Mouse (Mus musculus) midbrain, embryonic 15.5 days (tissue): ENCODE results near the gene Bahcc1. TPM values are rescaled to one million over a fixed set of nuclear protein-coding genes. Genes with fewer than 3 reads are reported as not detected.
A peak's percentile ranks its signal among the peaks of the same experiment; 100 is the strongest.

ENCODE experiments used
- ATAC-seq: fragments of 200-750 bp; cut with Nextera tagmentation; replicated peaks from 2 replicates; pipeline ENCODE4 v1.8.0; 2017; ENCODE audit warnings: moderate TSS enrichment
- H3K27ac ChIP-seq: fragments of 300-500 bp; sonication (generic); 2 replicates; pipeline ENCODE4 v1.5.1; 2015; ENCODE audit warnings: mild to moderate bottlenecking, inconsistent platforms
- H3K27me3 ChIP-seq: fragments of 300-500 bp; sonication (generic); replicated peaks from 2 replicates; pipeline ENCODE4 v1.6.1; 2015; ENCODE audit warnings: inconsistent platforms
- H3K36me3 ChIP-seq: fragments of 300-500 bp; sonication (generic); replicated peaks from 2 replicates; pipeline ENCODE4 v1.6.1; 2015; ENCODE audit warnings: inconsistent platforms
- H3K4me1 ChIP-seq: fragments of 300-500 bp; sonication (generic); 2 replicates; pipeline ENCODE4 v1.6.1; 2015; ENCODE audit warnings: inconsistent platforms
- H3K4me2 ChIP-seq: fragments of 300-500 bp; sonication (generic); 2 replicates; pipeline ENCODE4 v1.6.1; 2015; ENCODE audit warnings: inconsistent platforms, mild to moderate bottlenecking, moderate library complexity
- H3K4me3 ChIP-seq: fragments of 300-500 bp; sonication (generic); 2 replicates; pipeline ENCODE4 v1.5.1; 2015; ENCODE audit warnings: mild to moderate bottlenecking, inconsistent platforms
- H3K9ac ChIP-seq: fragments of 300-500 bp; sonication (generic); 2 replicates; pipeline ENCODE4 v1.6.1; 2015; ENCODE audit warnings: mild to moderate bottlenecking, inconsistent platforms
- H3K9me3 ChIP-seq: fragments of 300-500 bp; sonication (generic); 2 replicates; pipeline ENCODE4 v1.6.1; 2016; ENCODE audit warnings: inconsistent platforms
- WGBS: fragments of 180-500 bp; shearing (Covaris S2); methylation state at CpG from one replicate; pipeline ENCODE4 v1.1.7; 2015; ENCODE audit warnings: mixed read lengths; 5-methylcytosine and 5-hydroxymethylcytosine counted together
- polyA plus RNA-seq: library from polyadenylated mRNA; unstranded; fragments of >200 nt; fragmentation: Nextera tagmentation; extraction: Ambion mirVana; gene quantifications from 2 replicates; pipeline ENCODE4 v1.2.1, GENCODE M21; 2015

The Bahcc1 gene
- polyA plus RNA-seq, 1 experiment from 2014 or later, result 16.2 TPM

DNA sequence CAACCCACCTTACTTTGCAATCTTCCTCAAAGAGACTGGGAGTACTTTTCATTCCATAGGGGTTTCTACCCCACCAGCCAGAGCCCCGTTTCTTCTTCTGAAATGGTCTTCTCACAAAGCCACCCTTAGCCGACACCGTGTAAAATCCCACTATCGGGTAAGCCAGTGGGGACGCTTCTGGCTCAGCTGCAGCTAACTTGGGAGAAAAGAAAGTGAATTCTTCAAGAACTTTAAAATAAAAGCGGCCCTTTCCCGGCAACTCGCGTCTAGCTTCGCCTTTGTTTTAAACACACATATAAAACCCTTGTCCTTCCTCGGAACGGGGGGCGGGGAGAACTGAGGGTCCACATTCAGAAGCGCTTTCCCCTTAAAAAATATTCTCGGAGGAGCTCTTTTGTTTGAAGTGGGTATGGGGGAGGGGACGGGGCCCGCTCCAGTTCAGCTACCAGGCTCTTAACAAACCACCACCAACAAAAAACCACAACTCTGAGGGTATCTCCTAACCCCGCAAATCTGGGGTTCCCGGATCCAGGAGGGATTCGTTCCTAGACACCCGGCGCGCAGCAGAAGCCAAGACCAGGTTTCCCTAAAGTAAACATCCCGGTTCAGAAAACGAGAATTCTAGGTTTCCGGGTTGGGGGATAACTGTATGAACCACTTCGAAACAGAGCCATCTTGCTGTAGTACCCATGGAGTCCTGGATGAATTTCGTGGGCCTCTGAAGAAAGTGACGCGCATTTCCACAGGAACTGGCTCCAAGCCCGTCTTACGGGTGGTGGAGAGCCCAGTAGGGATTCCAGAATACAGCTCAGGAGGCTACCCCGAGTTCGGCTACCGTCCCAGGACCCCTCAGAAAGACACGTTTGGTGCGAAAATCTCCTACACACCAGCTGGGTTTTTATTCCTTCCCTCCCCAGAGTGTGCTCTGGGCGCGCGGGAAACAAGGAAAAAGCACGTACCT, 44.0 kb upstream of the Bahcc1 start:
- WGBS, result under 1% methylated on average over 41 of the region's 41 CpGs
- Histone ChIP-seq H3K9ac (peak overlapping the region; percentile 79), H3K4me2 (peak overlapping the region; percentile 94), H3K36me3 (no peaks in the 10 kb centered on the region), H3K9me3 (no peaks in the 10 kb centered on the region), H3K4me1 (peaks cover 41% of the 10 kb centered on the region), H3K27ac (peak overlapping the region; percentile 96), H3K27me3 (no peaks in the 10 kb centered on the region), H3K4me3 (peak overlapping the region; percentile 78)
- ATAC-seq, result no peak

DNA sequence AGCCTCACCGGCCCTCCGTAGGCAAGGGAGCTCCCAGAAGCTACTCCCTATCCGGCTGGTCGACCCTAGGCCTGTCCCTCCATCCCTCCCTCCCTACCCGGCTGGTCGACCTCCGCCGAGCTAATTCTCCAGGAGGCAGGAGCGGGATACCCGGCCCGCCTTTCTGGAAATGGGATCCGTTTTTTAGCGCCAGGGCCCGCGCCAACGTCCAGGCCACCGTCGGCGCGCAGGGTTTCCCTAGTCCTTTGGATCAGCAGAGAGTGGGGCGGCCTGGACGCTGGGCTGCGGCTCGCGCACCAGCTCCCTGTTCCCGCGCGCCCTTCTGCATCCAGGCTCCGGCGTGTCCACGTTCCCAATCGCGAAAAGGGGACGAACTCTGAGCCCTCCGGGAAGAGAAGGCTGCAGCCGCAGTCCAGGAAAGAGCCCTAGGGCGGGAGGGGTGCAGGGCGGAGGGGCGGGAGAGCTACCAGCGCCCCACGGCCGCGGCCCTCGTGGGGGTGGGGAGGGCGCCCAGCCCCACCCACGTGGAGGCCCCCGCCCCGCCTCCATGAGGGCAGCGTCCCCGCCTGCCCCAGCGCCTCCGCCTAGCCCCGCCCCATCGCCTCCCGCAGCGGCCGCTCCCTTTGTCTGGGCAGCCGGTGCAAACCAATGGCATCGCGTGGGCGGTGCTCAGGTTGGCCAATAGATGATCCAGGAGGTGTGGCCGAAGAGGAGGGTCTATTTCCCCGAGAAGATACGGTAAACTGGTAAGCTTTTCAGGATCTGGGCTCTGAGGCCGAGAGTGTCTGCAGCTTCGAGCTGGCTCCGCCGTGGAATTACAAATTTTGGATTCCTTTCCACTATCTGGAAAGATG, 43.1 kb upstream of the Bahcc1 start:
- peak overlapping the region; percentile 94 for H3K4me2 ChIP-seq
- H3K9ac ChIP-seq, result peak overlapping the region; percentile 79
- peak overlapping the region; percentile 96 for H3K27ac ChIP-seq
- H3K4me3 ChIP-seq, result peak overlapping the region; percentile 78
- H3K4me1 ChIP-seq, result peaks cover 31% of the 10 kb centered on the region
- WGBS, result under 1% methylated on average over 60 of the region's 68 CpGs
- no peaks in the 10 kb centered on the region for H3K27me3 ChIP-seq
- no peaks in the 10 kb centered on the region for H3K36me3 ChIP-seq
- peak; percentile 96 for ATAC-seq
- no peaks in the 10 kb centered on the region for H3K9me3 ChIP-seq

DNA sequence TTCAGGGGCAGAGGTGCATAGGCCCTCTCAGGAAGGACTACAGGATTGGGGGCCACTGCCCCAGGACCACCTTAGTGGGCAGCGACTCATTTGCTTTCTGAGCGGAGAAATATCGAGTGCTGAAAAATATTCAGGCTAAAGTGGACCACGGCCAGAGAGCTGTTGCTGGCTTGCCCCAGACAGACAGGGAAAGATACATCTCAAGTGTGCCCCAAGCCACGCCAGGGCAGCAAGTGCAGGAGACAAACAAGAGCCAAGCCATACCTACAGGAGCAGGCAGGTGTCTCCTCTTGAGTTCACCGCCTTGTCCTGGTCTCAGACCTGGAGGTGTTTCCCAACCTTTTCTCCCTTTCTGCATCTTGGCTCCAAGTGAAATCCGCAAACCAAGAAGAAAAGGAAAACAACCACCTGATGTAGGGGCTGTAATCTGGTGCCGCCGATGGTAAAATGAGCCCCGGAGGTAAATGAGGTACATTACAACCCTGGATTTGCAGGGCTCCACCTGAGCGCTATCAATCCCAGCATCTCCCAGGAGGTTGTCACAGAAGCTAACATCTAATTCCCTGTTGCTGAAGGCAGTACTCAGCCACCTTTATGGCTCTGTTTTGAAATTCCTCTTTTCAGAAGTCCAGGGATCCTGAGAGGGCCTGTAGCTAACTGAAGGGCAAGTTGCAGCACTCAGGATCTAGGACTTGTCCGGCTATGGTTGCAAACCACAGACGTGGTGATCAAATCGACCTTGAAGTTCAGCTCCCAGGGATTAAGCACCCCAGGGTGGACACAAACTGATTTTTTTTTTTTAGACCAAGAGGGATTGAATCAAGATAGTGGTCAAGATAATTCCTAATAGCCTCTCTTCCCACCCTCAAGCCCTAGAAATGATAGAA, 42.0 kb upstream of the Bahcc1 start:
- WGBS, result 36% methylated on average over 14 of the region's 14 CpGs
- no peaks in the 10 kb centered on the region for H3K9me3 ChIP-seq
- peak overlapping the region; percentile 78 for H3K4me3 ChIP-seq
- 0 out of 2 replicates have a peak, but pooled peaks have one; percentile 4 for ATAC-seq
- peak overlapping the region; percentile 94 for H3K4me2 ChIP-seq
- no peaks in the 10 kb centered on the region for H3K27me3 ChIP-seq
- peaks cover 21% of the 10 kb centered on the region for H3K4me1 ChIP-seq
- no peak overlapping the region for H3K9ac ChIP-seq
- no peaks in the 10 kb centered on the region for H3K36me3 ChIP-seq
- H3K27ac ChIP-seq, result peak overlapping the region; percentile 96

DNA sequence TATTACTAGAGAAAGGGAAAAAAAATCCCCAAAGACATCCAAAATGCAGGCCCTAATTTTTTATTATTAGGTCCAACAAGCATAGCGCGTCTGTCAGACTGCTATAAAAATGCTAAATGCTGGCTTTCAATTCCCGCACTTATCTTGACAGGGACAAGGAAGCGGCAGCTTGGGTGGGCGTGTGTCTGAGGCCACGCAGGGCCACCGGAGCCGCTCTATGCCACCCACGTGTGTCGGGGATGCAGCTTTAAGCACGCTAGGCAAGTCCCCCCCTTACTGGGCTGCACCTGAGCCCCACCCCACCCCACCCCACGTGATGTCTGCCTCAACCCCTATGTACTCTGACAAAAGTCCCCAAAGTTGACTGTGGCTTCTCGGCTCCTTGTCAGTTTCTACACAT, 33.9 kb upstream of the Bahcc1 start:
- ATAC-seq, result no peak
- Histone ChIP-seq H3K4me2 (no peak overlapping the region), H3K9ac (no peak overlapping the region), H3K4me1 (no peaks in the 10 kb centered on the region), H3K9me3 (no peaks in the 10 kb centered on the region), H3K4me3 (no peak overlapping the region), H3K27ac (no peak overlapping the region), H3K36me3 (no peaks in the 10 kb centered on the region), H3K27me3 (no peaks in the 10 kb centered on the region)
- WGBS, result 30% methylated on average over 13 of the region's 13 CpGs

DNA sequence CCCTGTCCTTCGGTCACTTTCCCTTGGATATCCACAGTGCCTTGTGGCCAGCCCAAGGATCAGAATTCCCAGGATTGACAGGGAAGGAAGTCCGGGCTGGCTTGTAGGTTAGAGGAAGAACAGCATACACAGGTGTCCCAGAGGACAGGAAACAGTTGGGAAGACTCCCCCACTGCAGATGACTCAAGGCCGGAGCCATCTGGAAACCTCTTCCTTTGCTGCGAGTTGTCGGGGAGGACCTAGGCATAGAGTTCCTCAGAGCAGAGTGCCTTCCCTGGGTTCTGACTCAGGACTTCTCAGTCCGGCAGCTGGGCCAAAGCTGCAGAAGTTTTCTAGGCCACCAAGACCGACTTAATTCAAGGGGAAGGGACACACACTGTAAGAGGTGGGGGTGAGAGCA, 33.0 kb upstream of the Bahcc1 start:
- H3K4me3 ChIP-seq, result no peak overlapping the region
- ATAC-seq, result no peak
- whole genome bisulfite sequencing, result 73% methylated on average over 7 of the region's 7 CpGs

DNA sequence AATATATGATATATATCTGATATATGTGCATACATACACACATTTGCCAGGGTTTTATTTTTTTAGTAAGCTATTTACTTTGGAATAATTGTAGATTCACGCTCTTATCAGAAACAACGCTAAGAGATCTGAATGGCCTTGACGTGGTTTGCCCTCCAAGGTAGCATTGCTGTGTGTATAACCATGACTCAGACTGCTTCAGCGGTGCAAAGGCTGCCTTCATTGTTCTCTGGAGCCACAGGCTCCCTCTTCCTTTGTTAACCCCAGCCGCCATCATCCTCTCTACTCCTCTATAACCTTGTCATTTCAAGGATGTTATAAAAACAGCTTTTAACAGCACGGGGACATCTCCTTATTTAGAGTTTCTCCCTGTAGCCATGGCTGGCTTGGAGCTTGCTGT, 32.1 kb upstream of the Bahcc1 start:
- no peaks in the 10 kb centered on the region for H3K4me1 ChIP-seq
- WGBS, result 63% methylated on average over 6 of the region's 6 CpGs

More for the DNA sequence above, 33.0 kb upstream of the Bahcc1 start:
- no peaks in the 10 kb centered on the region for H3K27me3 ChIP-seq
- no peak overlapping the region for H3K27ac ChIP-seq
- no peaks in the 10 kb centered on the region for H3K4me1 ChIP-seq
- H3K36me3 ChIP-seq, result no peaks in the 10 kb centered on the region
- no peaks in the 10 kb centered on the region for H3K9me3 ChIP-seq
- H3K4me2 ChIP-seq, result no peak overlapping the region
- H3K9ac ChIP-seq, result no peak overlapping the region

DNA sequence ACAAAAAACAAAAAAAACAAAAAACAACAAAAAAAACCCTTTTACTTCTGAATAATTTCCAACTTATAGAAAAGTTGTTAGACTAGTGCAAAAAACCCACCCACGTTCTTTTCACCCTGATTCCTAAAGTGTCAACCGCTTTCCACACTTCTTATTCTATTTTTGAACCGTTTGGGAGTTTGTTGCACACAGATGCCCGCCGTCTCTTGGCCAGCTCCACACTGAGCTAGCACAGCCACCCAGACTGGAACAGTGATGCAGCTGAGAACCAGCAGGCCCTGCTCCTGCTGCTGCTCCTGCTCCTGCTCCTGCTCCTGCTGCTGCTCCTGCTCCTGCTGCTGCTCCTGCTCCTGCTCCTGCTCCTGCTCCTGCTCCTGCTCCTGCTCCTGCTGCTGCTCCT, 28.5 kb upstream of the Bahcc1 start:
- ATAC-seq, result no peak

More for the DNA sequence above, 32.1 kb upstream of the Bahcc1 start:
- H3K9me3 ChIP-seq, result no peaks in the 10 kb centered on the region
- H3K27ac ChIP-seq, result no peak overlapping the region
- H3K36me3 ChIP-seq, result no peaks in the 10 kb centered on the region
- ATAC-seq, result no peak
- H3K9ac ChIP-seq, result no peak overlapping the region
- H3K4me2 ChIP-seq, result no peak overlapping the region
- no peaks in the 10 kb centered on the region for H3K27me3 ChIP-seq
- H3K4me3 ChIP-seq, result no peak overlapping the region

DNA sequence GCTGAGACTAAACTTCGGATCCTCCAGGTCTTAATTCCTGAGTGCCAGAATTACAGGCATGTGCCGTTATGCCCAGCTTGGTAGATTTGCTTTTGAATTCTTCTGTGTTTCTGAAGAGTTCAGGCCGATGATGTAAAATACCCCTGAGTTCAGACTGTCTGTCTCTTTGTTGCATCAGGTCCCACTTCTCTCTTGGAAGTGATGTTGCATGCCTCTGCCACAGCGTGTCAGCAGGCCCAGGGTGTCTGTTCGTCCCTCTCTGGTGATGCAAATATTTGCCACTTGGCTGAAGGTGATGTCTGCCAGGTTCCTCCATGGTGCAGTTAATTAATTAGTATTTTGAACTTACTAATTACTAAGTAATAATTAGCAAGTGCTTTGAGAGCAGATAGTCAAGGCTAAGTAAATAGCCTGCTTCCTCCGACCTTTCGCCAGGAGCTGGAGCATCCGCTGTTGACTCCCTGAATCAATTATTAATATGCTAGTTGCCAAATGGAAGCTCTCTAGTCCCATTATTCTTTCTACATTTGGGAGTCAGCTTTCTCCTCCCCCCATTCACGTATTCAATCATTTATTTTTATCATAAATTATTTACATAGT, 26.6 kb upstream of the Bahcc1 start:
- Histone ChIP-seq H3K9ac (no peak overlapping the region), H3K36me3 (no peaks in the 10 kb centered on the region), H3K4me3 (no peak overlapping the region), H3K4me2 (no peak overlapping the region), H3K27ac (0 out of 2 replicates have a peak overlapping the region, but pooled peaks have one; percentile 38), H3K4me1 (no peaks in the 10 kb centered on the region), H3K27me3 (no peaks in the 10 kb centered on the region), H3K9me3 (no peaks in the 10 kb centered on the region)
- WGBS, result 63% methylated on average over 9 of the region's 9 CpGs
- no peak for ATAC-seq

More for the DNA sequence above, 28.5 kb upstream of the Bahcc1 start:
- H3K9ac ChIP-seq, result no peak overlapping the region
- H3K27ac ChIP-seq, result no peak overlapping the region
- no peak overlapping the region for H3K4me3 ChIP-seq
- H3K4me1 ChIP-seq, result no peaks in the 10 kb centered on the region
- no peak overlapping the region for H3K4me2 ChIP-seq
- no peaks in the 10 kb centered on the region for H3K9me3 ChIP-seq
- WGBS, result 95% methylated on average over 5 of the region's 5 CpGs
- no peaks in the 10 kb centered on the region for H3K27me3 ChIP-seq
- no peaks in the 10 kb centered on the region for H3K36me3 ChIP-seq

DNA sequence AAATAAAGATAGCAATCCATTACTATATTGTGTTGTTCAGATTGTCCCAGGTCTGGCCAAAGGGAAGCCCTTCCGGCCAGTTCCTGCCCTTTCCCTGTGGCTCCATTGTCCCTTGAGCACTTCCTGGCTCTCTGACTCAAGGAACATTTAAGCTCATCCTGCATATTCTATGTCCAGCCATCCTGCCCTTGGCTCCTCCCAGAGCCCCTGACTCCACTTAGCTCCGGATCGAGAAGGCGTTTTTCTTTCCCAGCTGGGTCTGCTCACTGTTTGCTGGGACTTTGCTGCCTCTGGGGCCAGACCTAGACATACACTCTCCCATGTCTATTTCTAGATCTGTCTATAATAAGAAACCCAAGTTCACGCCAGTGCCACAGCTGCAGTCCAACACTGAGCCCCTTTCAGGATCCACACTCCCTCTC, 26.1 kb upstream of the Bahcc1 start:
- 60% methylated on average over 5 of the region's 5 CpGs for WGBS
- Histone ChIP-seq H3K27me3 (no peaks in the 10 kb centered on the region), H3K4me2 (no peak overlapping the region), H3K9ac (no peak overlapping the region), H3K36me3 (no peaks in the 10 kb centered on the region), H3K4me1 (no peaks in the 10 kb centered on the region), H3K9me3 (no peaks in the 10 kb centered on the region), H3K27ac (0 out of 2 replicates have a peak overlapping the region, but pooled peaks have one; percentile 1), H3K4me3 (no peak overlapping the region)
- no peak for ATAC-seq

DNA sequence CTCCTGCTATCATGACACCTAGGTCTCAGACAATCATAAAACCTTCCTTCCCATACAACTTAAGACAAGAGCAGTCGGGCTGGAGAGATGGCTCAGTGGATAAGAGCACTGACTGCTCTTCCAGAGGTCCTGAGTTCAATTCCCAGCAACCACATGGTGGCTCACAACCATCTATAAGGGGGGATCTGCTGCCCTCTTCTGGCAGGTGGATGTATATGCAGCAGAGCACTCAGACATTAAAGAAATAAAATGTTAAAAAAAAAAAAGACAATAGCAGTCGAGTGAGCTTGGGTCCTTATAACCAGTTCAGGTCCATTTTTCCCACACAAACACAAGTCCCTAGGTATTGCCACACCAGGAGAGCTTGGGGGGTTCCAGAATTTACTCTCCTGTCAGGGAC, 23.9 kb upstream of the Bahcc1 start:
- no peak overlapping the region for H3K9ac ChIP-seq
- no peak overlapping the region for H3K27ac ChIP-seq
- no peaks in the 10 kb centered on the region for H3K36me3 ChIP-seq
- no peak overlapping the region for H3K4me3 ChIP-seq
- no peaks in the 10 kb centered on the region for H3K9me3 ChIP-seq
- no peaks in the 10 kb centered on the region for H3K27me3 ChIP-seq
- WGBS, result 64% methylated on average over 2 of the region's 2 CpGs
- ATAC-seq, result no peak
- no peak overlapping the region for H3K4me2 ChIP-seq
- no peaks in the 10 kb centered on the region for H3K4me1 ChIP-seq

DNA sequence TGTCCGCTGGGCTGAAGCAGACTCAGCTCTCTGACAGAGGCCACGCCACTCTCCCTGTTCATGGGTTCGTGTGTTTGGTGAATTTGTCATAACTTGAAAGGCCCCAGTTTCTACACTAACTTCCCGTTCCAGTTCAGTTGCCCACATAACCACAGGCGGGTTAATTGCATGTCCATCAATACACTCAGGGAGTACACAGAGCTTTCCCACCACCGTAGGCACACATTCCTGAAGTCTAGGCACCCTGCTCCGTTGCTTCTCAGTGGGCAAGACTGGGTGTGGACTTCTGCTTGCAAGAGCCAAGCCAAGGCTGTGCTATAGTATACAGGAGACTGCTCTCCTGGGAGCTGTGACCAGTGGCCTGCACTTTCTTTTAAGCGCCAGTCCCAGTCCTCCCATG, 23.3 kb upstream of the Bahcc1 start:
- H3K27me3 ChIP-seq, result no peaks in the 10 kb centered on the region
- no peak for ATAC-seq
- no peak overlapping the region for H3K9ac ChIP-seq
- no peaks in the 10 kb centered on the region for H3K36me3 ChIP-seq
- no peaks in the 10 kb centered on the region for H3K9me3 ChIP-seq
- no peak overlapping the region for H3K4me2 ChIP-seq
- H3K27ac ChIP-seq, result no peak overlapping the region
- H3K4me3 ChIP-seq, result no peak overlapping the region
- WGBS, result 77% methylated on average over 8 of the region's 8 CpGs
- no peaks in the 10 kb centered on the region for H3K4me1 ChIP-seq
